Mouse (Mus musculus) heart, adult 2 months (tissue): Measurements from ENCODE around the gene Cst6. TPM values are rescaled to one million over a fixed set of nuclear protein-coding genes. Genes with fewer than 3 reads are reported as not detected.

ENCODE experiments used
- DNase-seq, 2 experiments: peaks; one replicate each; pipeline ENCODE4 v3.0.0; 2021
- H3K27ac ChIP-seq: fragments of 200-600 bp; 2 replicates; pipeline ENCODE4 v1.8.1; 2022
- H3K27me3 ChIP-seq: fragments of 200-500 bp; 2 replicates; pipeline ENCODE4 v1.6.1; 2012; ENCODE audit warnings: mild to moderate bottlenecking, low read length, inconsistent platforms, mixed read lengths; ENCODE audit not compliant: control insufficient read depth, insufficient read depth
- H3K36me3 ChIP-seq: fragments of 200-500 bp; 2 replicates; pipeline ENCODE4 v1.6.1; 2012; ENCODE audit warnings: low read length, inconsistent platforms; ENCODE audit not compliant: control insufficient read depth, insufficient read depth
- H3K4me1 ChIP-seq: fragments of 200-500 bp; 2 replicates; pipeline ENCODE4 v1.6.1; 2011; ENCODE audit warnings: low read length; ENCODE audit not compliant: control insufficient read depth, insufficient read depth
- H3K4me3 ChIP-seq: fragments of 200-600 bp; 2 replicates; pipeline ENCODE4 v1.8.1; 2022
- H3K79me2 ChIP-seq: fragments of 200-500 bp; replicated peaks from 2 replicates; pipeline ENCODE4 v1.6.1; 2012; ENCODE audit warnings: mild to moderate bottlenecking, inconsistent platforms, low read length, moderate library complexity, mixed read lengths; ENCODE audit not compliant: control insufficient read depth, insufficient read depth
- H3K9ac ChIP-seq: fragments of 200-500 bp; 2 replicates; pipeline ENCODE4 v1.6.1; 2012; ENCODE audit warnings: low read depth, mild to moderate bottlenecking, control low read depth, inconsistent platforms, low read length, mixed read lengths
- CTCF ChIP-seq: fragments of 200-600 bp; IDR thresholded peaks from 2 replicates; pipeline ENCODE4 v1.8.1; 2022; ENCODE audit warnings: antibody characterized with exemption, mild to moderate bottlenecking, moderate library complexity
- EP300 ChIP-seq: fragments of 200-500 bp; IDR thresholded peaks from 2 replicates; pipeline ENCODE4 v1.6.1; 2011; ENCODE audit warnings: low read depth, low read length, control low read depth; ENCODE audit not compliant: insufficient read depth
- POLR2A ChIP-seq: fragments of 200-500 bp; IDR thresholded peaks from 2 replicates; pipeline ENCODE4 v1.6.1; 2011; ENCODE audit warnings: mild to moderate bottlenecking, low read depth, low read length, control low read depth; ENCODE audit not compliant: insufficient read depth
- WGBS: fragments of 180-500 bp; shearing (Covaris S2); methylation state at CpG from one replicate; pipeline ENCODE4 v1.1.7; 2018; 5-methylcytosine and 5-hydroxymethylcytosine counted together
- intact Hi-C: fragments of 180-260 bp; cut with DNase I; formaldehyde crosslinking; loops from one replicate; pipeline ENCODE4 v1.15.1; 2025
- polyA plus RNA-seq: library from polyadenylated mRNA; depleted of rRNA; stranded (reverse); fragments of >200 nt; gene quantifications from 2 replicates; pipeline ENCODE4 v1.2.3, GENCODE M21; 2012
- total RNA-seq, 2 experiments: library from RNA; stranded (reverse); gene quantifications; 2 replicates each; pipeline ENCODE4 v1.2.3; 2021

Cst6 gene
- total and polyA plus RNA-seq, 3 experiments: 10.4 to 16.8 (median 10.9) TPM

GRCm38 (mm10) chr19:5388588-5389242 is 39.3 kb upstream of the Cst6 start, which contains the start of gene Sart1:
Gene Sart1, minus strand, starts transcription at chr19:5388703.
- Histone ChIP-seq H3K79me2 (peaks cover 3% of the 10 kb centered on the region), H3K36me3 (peaks cover 3% of the 10 kb centered on the region; the same call in 1 of the 2 replicates), H3K4me3 (peak within 1 kb of the TSS; percentile 99), H3K4me1 (peaks cover 5% of the 10 kb centered on the region), H3K9ac (peak within 1 kb of the TSS; percentile 97), H3K27ac (peak within 1 kb of the TSS; percentile 90), H3K27me3 (no peaks in the 10 kb centered on the region)
- 1% methylated on average over 43 of the region's 43 CpGs for WGBS
- DNase-seq: peak; percentile 94 to 97
- intact Hi-C loops: loop anchor here (1.0 to 10.0 kb wide), 4 partner anchors 22 to 296 kb away; partner anchors contain the start of genes AI837181, Drap1, Eif1ad and Map3k11
- TF ChIP-seq POLR2A (peak; percentile 98), CTCF (no peak), EP300 (no peak)

DNA sequence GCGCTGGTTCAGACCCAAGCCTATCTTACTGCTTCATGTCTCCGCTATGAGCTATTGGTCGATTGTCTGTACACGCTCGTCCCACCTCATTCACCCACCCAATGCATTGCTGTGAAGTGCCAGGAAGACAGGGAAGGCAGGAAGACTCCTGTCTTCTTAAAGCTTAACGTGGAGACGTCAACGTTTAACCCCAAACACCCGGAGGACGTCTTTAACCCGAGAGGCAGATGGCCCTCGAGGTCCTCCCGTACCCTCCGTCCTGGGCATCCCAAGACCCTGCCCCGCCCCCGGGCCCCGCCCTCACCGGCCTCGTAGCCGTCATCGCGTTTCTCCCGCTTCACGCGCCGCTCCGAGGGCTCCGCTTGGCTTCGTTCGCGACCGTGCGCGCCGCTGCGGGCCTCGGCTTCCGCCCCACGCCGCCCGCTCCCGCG is 38.7 kb upstream of the Cst6 start:
- Histone ChIP-seq H3K79me2 (peaks cover 3% of the 10 kb centered on the region), H3K27ac (peak overlapping the region; percentile 90), H3K9ac (peak overlapping the region; percentile 97), H3K4me3 (peak overlapping the region; percentile 99), H3K36me3 (peaks cover 3% of the 10 kb centered on the region; the same call in 1 of the 2 replicates), H3K27me3 (no peaks in the 10 kb centered on the region), H3K4me1 (peaks cover 5% of the 10 kb centered on the region)
- WGBS: under 1% methylated on average over 43 of the region's 43 CpGs
- DNase-seq: no peak
- intact Hi-C loops: loop anchor here (1.0 to 10.0 kb wide), 4 partner anchors 22 to 297 kb away; partner anchors contain the start of genes AI837181, Drap1, Eif1ad and Map3k11
- TF ChIP-seq EP300: no peak
- TF ChIP-seq CTCF: no peak
- no peak for TF ChIP-seq POLR2A

DNA sequence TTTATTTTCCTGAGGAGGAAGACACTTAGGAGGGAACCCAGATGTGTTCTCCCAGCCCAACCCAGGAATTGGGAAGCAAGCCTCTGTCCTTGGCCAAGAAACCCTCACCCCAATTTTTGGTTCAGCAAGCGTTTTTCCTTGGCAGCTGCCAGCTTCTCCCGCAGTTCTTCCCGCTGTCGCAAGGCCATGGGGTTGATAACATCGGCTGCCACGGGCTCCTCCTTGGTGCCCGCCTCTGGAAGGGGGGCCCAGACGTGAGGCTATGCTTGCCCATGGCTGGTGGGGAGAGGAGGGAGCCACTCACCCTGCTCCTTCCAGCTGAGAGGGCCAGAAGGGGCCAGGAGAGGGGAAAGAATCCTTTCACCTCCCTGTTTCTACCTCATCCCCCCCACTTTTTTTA is 35.3 kb upstream of the Cst6 start:
- 86% methylated on average over 8 of the region's 8 CpGs for WGBS
- H3K4me3 ChIP-seq: no peak overlapping the region
- no peak overlapping the region for H3K27ac ChIP-seq
- intact Hi-C loops: loop anchor here (1.0 to 10.0 kb wide), 2 partner anchors 15 to 300 kb away; partner anchors contain the start of genes Map3k11 and Pcnx3
- H3K36me3 ChIP-seq: peaks cover 3% of the 10 kb centered on the region; the same call in 1 of the 2 replicates
- no peak overlapping the region for H3K9ac ChIP-seq
- no peaks in the 10 kb centered on the region for H3K27me3 ChIP-seq
- peaks cover 5% of the 10 kb centered on the region for H3K4me1 ChIP-seq
- peaks cover 3% of the 10 kb centered on the region for H3K79me2 ChIP-seq
- TF ChIP-seq CTCF (no peak), EP300 (no peak), POLR2A (no peak)
- DNase-seq: no peak

DNA sequence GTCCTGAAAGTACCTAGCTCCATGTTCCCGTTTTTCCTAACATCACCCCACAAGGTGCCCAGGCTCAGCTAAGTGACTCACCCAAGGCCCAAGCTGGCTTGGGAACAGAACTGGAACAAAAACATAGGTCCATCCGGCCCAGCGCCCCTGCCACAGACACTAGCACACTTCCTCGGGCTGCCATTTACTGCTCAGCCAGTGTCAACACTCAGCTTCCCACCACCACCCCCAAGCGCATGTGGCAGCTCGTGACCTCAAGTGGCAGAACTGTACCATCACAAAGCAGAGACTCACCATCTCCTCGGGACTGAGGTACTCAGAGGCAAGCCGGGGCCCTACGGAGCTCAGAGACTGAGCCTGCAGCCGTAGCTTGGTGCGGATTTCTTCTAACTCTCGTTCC is 34.0 kb upstream of the Cst6 start:
- Histone ChIP-seq H3K4me1 (peaks cover 2% of the 10 kb centered on the region), H3K4me3 (no peak overlapping the region), H3K27ac (no peak overlapping the region), H3K27me3 (no peaks in the 10 kb centered on the region), H3K9ac (no peak overlapping the region), H3K79me2 (peaks cover 2% of the 10 kb centered on the region), H3K36me3 (peaks cover 3% of the 10 kb centered on the region; the same call in 1 of the 2 replicates)
- WGBS: 91% methylated on average over 12 of the region's 12 CpGs
- intact Hi-C loops: loop anchor here (10.0 kb wide), 1 partner anchor 301 kb away; the partner anchor contains the start of genes Map3k11 and Pcnx3
- DNase-seq: no peak
- TF ChIP-seq EP300: no peak
- TF ChIP-seq CTCF: no peak
- no peak for TF ChIP-seq POLR2A

- DNase-seq: no peak
These were observed 28.1 kb upstream of the Cst6 start for GRCm38 (mm10) chr19:5377446-5377845.

DNA sequence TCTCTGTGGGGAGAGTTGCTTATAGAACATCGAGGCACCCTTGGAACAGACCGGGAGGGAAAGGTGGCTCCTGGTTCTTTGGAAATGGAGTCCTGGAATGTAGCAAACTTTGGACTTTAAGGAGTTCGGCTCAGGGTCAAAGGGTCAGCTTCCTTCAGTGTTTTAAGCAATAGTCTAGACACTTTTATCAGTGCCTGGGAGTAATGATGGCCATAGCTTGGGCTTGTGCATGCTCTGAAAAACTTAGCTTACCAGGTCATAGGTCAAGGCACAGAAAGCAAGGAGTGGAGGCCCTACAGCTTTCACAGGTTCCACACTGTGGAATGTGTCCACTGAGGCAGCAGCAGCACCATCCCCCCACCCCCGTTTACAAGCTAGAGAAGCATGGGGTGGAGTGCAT is 25.4 kb upstream of the Cst6 start:
- H3K9ac ChIP-seq: no peak overlapping the region
- no peak for DNase-seq
- no peak overlapping the region for H3K27ac ChIP-seq
- TF ChIP-seq POLR2A (no peak), CTCF (no peak), EP300 (no peak)
- H3K27me3 ChIP-seq: no peaks in the 10 kb centered on the region
- no peaks in the 10 kb centered on the region for H3K4me1 ChIP-seq
- intact Hi-C loops: no loop called here
- 68% methylated on average over 4 of the region's 4 CpGs for WGBS
- H3K36me3 ChIP-seq: no peaks in the 10 kb centered on the region
- no peak overlapping the region for H3K4me3 ChIP-seq
- no peaks in the 10 kb centered on the region for H3K79me2 ChIP-seq

More at GRCm38 (mm10) chr19:5377446-5377845, 28.1 kb upstream of the Cst6 start:
- Histone ChIP-seq H3K27me3 (no peaks in the 10 kb centered on the region), H3K4me1 (no peaks in the 10 kb centered on the region), H3K36me3 (no peaks in the 10 kb centered on the region), H3K79me2 (no peaks in the 10 kb centered on the region), H3K27ac (no peak overlapping the region), H3K9ac (no peak overlapping the region), H3K4me3 (no peak overlapping the region)
- no peak for TF ChIP-seq CTCF
- no peak for TF ChIP-seq POLR2A
- TF ChIP-seq EP300: no peak
- 93% methylated on average over 1 of the region's 1 CpGs for WGBS
- intact Hi-C loops: no loop called here
